Mouse (Mus musculus) testis, adult 2 months (tissue): ENCODE data around the gene Olfr1359.

ENCODE experiments used
- CTCF ChIP-seq: fragments of 200-500 bp; IDR thresholded peaks from 2 replicates; pipeline ENCODE4 v1.5.1; 2012; ENCODE audit warnings: low read depth, mild to moderate bottlenecking, inconsistent platforms, low read length, moderate library complexity; ENCODE audit not compliant: control insufficient read depth, insufficient read depth, insufficient replicate concordance
- POLR2A ChIP-seq: fragments of 200-500 bp; IDR thresholded peaks from 2 replicates; pipeline ENCODE4 v1.6.1; 2012; ENCODE audit warnings: low read depth, mild to moderate bottlenecking, inconsistent platforms, low read length, moderate library complexity; ENCODE audit not compliant: control insufficient read depth

- TF ChIP-seq CTCF (no peak), POLR2A (no peak)
These were observed 55.2 kb downstream of the Olfr1359 start for GRCm38 (mm10) chr13:21753051-21753523.
